Mouse (Mus musculus) hindbrain, embryonic 15.5 days (tissue): Measurements from ENCODE around the gene Il6ra. TPM values are rescaled to one million over a fixed set of nuclear protein-coding genes. Genes with fewer than 3 reads are reported as not detected.

Experiments used
- ATAC-seq: fragments of 200-750 bp; cut with Nextera tagmentation; 2 replicates; pipeline ENCODE4 v1.8.0; 2017; ENCODE audit warnings: low read depth, moderate number of reproducible peaks, moderate TSS enrichment; ENCODE audit not compliant: low FRiP score
- H3K27ac ChIP-seq: fragments of 300-500 bp; sonication (generic); replicated peaks from 2 replicates; pipeline ENCODE4 v1.5.1; 2015; ENCODE audit warnings: mild to moderate bottlenecking, inconsistent platforms
- H3K27me3 ChIP-seq: fragments of 300-500 bp; sonication (generic); 2 replicates; pipeline ENCODE4 v1.6.1; 2015; ENCODE audit warnings: control low read depth, inconsistent platforms
- H3K36me3 ChIP-seq: fragments of 300-500 bp; sonication (generic); 2 replicates; pipeline ENCODE4 v1.6.1; 2015; ENCODE audit warnings: control low read depth, inconsistent platforms
- H3K4me1 ChIP-seq: fragments of 300-500 bp; sonication (generic); replicated peaks from 2 replicates; pipeline ENCODE4 v1.6.1; 2015; ENCODE audit warnings: control low read depth, inconsistent platforms
- H3K4me2 ChIP-seq: fragments of 300-500 bp; sonication (generic); 2 replicates; pipeline ENCODE4 v1.6.1; 2015; ENCODE audit warnings: moderate library complexity, mild to moderate bottlenecking, inconsistent platforms
- H3K4me3 ChIP-seq: fragments of 300-500 bp; sonication (generic); 2 replicates; pipeline ENCODE4 v1.5.1; 2015; ENCODE audit warnings: mild to moderate bottlenecking, inconsistent platforms
- H3K9ac ChIP-seq: fragments of 300-500 bp; sonication (generic); 2 replicates; pipeline ENCODE4 v1.6.1; 2015; ENCODE audit warnings: inconsistent platforms
- H3K9me3 ChIP-seq: fragments of 300-500 bp; sonication (generic); 2 replicates; pipeline ENCODE4 v1.6.1; 2016; ENCODE audit warnings: control low read depth, inconsistent platforms
- WGBS: fragments of 180-500 bp; shearing (Covaris S2); methylation state at CpG from one replicate; pipeline ENCODE4 v1.1.7; 2015; 5-methylcytosine and 5-hydroxymethylcytosine counted together
- polyA plus RNA-seq: library from polyadenylated mRNA; unstranded; fragments of >200 nt; fragmentation: Nextera tagmentation; extraction: Ambion mirVana; gene quantifications from 2 replicates; pipeline ENCODE4 v1.2.1, GENCODE M21; 2015

The Il6ra gene
- polyA plus RNA-seq, 1 experiment from 2014 or later = 1.3 TPM

DNA sequence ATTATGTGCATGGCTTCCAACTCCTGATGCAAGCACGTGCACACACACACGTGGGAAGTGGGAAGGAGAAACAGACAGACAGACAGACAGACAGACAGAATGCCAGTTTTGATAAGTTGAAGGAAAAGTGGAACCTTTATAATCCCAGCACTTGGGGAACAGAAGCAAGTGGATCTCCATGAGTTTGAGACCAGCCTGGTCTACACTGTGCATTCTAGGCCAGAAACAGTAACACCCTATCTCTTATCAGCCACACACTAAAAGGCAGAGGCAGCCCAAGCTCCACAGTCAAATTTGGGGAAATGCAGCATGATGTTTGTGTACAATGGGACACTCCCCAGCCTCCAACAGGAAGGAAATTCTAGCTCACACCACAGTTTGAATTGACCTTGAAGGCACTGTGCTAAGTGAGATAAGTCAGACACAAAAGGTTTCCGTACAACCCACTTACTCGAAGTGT lies 29.4 kb downstream of the Il6ra start:
- Histone ChIP-seq H3K4me1 (no peaks in the 10 kb centered on the region), H3K4me2 (no peak overlapping the region), H3K36me3 (no peaks in the 10 kb centered on the region), H3K9ac (no peak overlapping the region), H3K27me3 (no peaks in the 10 kb centered on the region), H3K4me3 (no peak overlapping the region), H3K27ac (no peak overlapping the region), H3K9me3 (no peaks in the 10 kb centered on the region)
- WGBS = 91% methylated on average over 4 of the region's 4 CpGs
- no peak for ATAC-seq

DNA sequence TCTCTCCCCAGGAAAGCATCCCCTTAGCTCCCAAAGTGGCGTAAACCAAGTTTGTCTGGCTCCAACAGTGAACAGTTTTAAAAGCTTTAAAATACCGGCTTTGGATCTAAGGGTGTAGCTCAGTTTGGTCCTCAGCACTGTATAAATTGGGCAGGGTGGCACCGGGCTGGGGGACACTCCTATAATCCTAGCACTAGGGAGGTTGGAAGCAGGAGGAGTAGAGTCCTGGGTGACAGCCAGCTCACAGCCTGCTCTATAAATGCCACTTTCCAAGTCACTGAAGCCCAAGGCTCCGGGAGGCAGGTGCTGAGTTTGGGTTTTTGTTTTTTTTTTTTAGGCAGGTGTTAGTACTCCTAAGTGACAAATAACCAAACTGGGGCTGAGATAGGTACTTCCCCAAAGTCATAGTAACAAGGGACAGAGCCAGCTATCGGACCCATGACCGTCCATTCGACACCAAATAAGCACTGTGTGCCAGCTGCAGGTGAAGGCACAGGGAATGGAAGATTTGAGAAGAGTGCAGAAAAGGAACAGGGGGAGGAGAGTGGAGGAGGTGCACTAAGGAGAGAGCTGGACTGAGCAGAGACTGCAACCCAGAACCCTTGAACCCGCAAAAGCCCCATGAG lies 30.3 kb downstream of the Il6ra start:
- Histone ChIP-seq H3K4me1 (no peaks in the 10 kb centered on the region), H3K9ac (no peak overlapping the region), H3K27ac (no peak overlapping the region), H3K27me3 (no peaks in the 10 kb centered on the region), H3K36me3 (no peaks in the 10 kb centered on the region), H3K9me3 (no peaks in the 10 kb centered on the region), H3K4me2 (no peak overlapping the region), H3K4me3 (no peak overlapping the region)
- WGBS = 81% methylated on average over 8 of the region's 8 CpGs
- no peak for ATAC-seq

DNA sequence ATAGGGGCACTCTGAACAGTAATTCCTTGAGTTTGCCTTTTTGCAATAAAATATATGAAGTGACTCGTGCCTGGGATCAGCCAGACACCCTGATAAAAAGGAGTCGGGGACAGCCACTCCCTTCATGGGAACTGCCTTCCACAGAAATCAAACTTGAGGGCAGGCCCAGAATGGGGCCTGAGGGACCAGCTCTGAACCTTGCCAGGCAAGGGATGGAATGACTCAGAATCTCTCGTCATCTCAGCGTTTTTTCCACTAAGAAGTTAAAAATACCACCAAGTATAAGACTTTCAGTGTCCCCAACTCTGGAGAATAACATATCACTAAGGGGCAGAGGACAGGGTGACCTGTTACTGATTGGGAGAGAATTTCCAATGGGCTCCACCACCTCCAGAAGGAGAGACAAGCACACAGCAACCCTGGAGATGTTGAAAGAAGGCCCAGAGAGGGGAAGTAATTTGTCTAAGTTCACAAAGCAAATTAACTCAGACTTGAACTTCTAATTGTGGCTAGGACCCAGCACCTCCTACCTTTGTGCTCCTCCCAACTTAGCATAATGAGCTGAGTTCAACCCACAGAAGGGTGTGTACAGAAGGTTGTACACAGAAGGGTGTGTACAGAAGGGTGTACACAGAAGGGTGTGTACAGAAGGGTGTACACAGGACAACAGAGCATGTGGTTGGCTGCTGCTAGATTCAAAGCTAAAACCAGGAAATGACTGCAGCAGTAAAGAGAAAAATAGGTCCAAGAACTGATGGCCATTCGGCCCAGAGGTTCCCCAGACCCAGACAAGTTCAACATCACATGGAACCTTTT lies 32.8 kb downstream of the Il6ra start:
- no peak for ATAC-seq
- Histone ChIP-seq H3K36me3 (no peaks in the 10 kb centered on the region), H3K4me1 (no peaks in the 10 kb centered on the region), H3K27me3 (no peaks in the 10 kb centered on the region), H3K9me3 (no peaks in the 10 kb centered on the region), H3K4me2 (no peak overlapping the region), H3K4me3 (no peak overlapping the region), H3K9ac (no peak overlapping the region), H3K27ac (no peak overlapping the region)
- 89% methylated on average over 5 of the region's 5 CpGs for WGBS

DNA sequence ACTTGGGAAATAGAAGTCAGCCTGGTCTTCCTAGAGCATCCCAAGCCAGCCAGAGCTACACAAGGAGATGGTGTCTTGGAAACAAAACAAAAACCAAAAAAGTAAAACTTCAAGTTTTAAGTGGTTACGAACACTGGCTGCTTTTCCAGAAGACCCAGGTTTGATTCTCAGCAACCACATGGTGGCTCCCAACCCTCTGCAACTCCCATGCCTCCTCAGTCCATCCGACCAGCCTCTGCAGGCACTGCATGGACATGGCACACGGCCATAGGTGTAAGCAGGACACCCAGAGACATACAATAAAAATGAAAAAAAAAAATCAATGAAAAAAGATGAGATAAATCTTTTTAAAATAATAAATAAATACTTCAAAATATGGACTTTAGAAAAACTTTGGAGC lies 33.7 kb downstream of the Il6ra start:
- H3K9ac ChIP-seq = no peak overlapping the region
- no peak overlapping the region for H3K27ac ChIP-seq
- no peak for ATAC-seq
- H3K4me3 ChIP-seq = no peak overlapping the region
- no peaks in the 10 kb centered on the region for H3K4me1 ChIP-seq
- no peaks in the 10 kb centered on the region for H3K9me3 ChIP-seq
- H3K36me3 ChIP-seq = no peaks in the 10 kb centered on the region
- WGBS = 73% methylated on average over 3 of the region's 3 CpGs
- no peaks in the 10 kb centered on the region for H3K27me3 ChIP-seq
- no peak overlapping the region for H3K4me2 ChIP-seq

DNA sequence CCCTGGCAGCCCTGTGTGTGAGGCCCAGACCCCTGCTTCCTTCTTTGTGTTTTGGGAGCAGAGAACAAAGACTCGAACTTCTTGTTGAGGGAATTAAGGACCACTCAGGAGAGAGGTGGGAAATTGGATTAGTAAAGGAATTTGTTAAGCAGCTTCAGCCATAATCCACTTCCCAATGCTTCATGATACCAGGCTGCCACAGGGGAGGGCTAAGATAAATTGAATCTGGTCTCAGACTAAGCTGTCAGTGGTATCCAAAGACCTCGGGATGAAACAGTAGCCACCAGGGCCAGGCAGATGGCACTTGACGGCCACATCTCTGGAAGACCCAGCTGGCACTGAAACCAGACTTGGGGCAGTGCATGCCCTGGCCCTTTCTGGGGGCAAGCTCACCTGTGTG lies 34.5 kb downstream of the Il6ra start:
- Histone ChIP-seq H3K4me2 (no peak overlapping the region), H3K4me3 (no peak overlapping the region), H3K4me1 (no peaks in the 10 kb centered on the region), H3K9ac (no peak overlapping the region), H3K9me3 (no peaks in the 10 kb centered on the region), H3K27ac (no peak overlapping the region), H3K27me3 (no peaks in the 10 kb centered on the region), H3K36me3 (no peaks in the 10 kb centered on the region)
- no peak for ATAC-seq
- WGBS = 46% methylated on average over 3 of the region's 3 CpGs

DNA sequence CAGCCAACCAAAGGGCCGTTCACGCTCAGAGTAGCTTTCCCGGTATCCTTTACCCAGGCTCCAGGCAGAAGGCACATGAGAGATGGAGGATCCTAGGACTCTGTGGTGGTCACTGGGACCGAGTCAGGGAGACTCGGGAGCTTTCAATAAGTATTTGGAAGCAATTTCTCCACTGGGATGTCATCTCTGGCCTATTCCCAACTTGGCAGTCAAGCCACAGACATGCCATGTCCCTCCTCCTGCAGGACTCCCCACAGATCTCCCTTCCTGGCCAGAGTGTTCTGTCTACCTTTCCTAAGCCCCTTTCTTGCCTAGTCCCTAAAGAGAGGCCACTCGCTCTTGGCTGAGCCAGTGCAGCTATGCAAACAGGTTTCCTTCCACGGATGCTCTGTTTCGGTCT lies 35.9 kb downstream of the Il6ra start:
- Histone ChIP-seq H3K36me3 (no peaks in the 10 kb centered on the region), H3K4me2 (no peak overlapping the region), H3K4me1 (no peaks in the 10 kb centered on the region), H3K27me3 (no peaks in the 10 kb centered on the region), H3K27ac (no peak overlapping the region), H3K4me3 (no peak overlapping the region), H3K9ac (no peak overlapping the region), H3K9me3 (no peaks in the 10 kb centered on the region)
- ATAC-seq = no peak
- WGBS = 75% methylated on average over 8 of the region's 8 CpGs

DNA sequence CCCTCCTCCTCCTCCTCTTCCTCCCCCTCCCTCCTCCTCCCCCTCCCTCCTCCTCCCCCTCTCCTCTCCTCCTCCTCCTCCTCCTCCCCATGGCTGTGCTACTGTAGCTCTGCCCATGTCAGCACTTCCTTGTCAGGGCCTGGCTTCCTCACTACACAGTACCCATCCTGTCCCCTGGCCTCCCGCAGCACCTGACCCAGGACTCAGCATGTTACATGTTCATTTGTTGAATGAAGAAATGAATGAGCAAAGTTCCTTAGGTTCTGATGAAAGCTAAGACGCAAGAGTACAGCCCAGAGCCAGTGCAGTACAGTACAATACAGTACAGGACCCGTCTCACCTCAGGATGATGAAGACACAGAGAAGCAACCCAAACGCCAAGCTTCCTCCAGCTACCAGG lies 36.5 kb downstream of the Il6ra start:
- Histone ChIP-seq H3K4me3 (no peak overlapping the region), H3K9me3 (no peaks in the 10 kb centered on the region), H3K4me1 (no peaks in the 10 kb centered on the region), H3K36me3 (no peaks in the 10 kb centered on the region), H3K9ac (no peak overlapping the region), H3K27ac (no peak overlapping the region), H3K4me2 (no peak overlapping the region), H3K27me3 (no peaks in the 10 kb centered on the region)
- no peak for ATAC-seq
- WGBS = 83% methylated on average over 4 of the region's 4 CpGs

DNA sequence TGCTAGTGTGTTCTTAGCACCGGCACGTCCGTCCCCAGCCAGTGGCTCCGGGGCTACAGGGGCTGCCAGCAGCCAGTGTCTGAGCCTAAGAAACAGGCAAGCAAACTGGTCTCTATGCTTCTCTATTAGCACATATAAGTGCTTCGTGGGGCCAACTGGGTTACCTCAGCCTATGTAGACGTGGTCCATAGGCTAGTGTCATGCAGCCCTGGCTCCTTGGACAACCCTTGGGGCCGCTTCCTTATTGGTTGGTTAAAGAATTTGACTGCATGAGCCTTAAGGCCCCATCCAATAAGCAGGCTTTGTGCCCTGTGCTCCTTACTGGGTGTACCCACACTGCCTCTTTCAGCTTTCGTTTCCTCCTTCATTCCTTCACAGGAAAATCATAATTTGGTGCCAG lies 37.2 kb downstream of the Il6ra start:
- WGBS = 82% methylated on average over 8 of the region's 8 CpGs
- Histone ChIP-seq H3K9ac (no peak overlapping the region), H3K4me3 (no peak overlapping the region), H3K27ac (no peak overlapping the region), H3K4me2 (no peak overlapping the region), H3K27me3 (no peaks in the 10 kb centered on the region), H3K9me3 (no peaks in the 10 kb centered on the region), H3K4me1 (no peaks in the 10 kb centered on the region), H3K36me3 (no peaks in the 10 kb centered on the region)
- no peak for ATAC-seq

DNA sequence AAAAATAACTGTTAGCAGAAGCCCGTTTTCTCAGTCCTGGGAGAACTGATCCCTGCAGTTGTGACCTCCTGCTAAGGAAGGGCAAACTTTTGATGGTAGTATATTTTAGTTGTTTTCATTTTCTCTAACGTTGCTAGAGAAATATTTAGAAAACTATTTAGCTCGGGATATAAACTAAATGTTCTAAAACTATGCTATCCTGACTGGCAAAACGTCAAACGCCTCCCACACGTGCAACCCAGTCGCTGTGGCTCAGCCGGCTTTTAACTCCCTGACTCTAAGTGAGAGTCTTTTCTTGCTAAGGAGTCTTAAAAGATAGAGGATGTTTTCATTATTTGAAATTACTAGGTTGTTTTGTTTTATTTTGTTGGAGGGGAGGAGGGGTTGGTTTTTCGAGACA lies 38.0 kb downstream of the Il6ra start:
- Histone ChIP-seq H3K4me2 (no peak overlapping the region), H3K4me3 (no peak overlapping the region), H3K9ac (no peak overlapping the region), H3K27me3 (no peaks in the 10 kb centered on the region), H3K36me3 (no peaks in the 10 kb centered on the region), H3K27ac (no peak overlapping the region), H3K9me3 (no peaks in the 10 kb centered on the region), H3K4me1 (no peaks in the 10 kb centered on the region)
- WGBS = 80% methylated on average over 9 of the region's 9 CpGs
- no peak for ATAC-seq

DNA sequence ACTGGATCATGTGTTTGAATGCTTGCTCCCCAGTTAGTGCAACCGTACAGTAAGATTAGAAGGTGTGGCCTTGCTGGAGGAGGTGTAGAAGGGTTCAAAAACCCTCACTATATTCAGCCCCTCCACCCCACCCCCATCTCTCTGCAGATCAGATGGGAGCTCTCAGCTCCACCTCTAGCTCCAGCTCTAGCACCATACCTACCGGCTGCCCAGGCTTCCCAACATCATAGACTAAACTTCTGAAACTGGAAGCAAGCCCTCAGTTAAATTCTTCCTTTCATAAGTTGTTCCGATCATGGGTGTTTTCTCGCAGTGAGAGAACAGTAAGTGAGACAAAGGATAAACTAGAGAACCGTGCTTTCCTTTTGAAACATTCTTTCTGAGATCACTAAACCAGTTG lies 38.9 kb downstream of the Il6ra start:
- no peak for ATAC-seq
- Histone ChIP-seq H3K4me2 (no peak overlapping the region), H3K9me3 (no peaks in the 10 kb centered on the region), H3K4me3 (no peak overlapping the region), H3K9ac (no peak overlapping the region), H3K27ac (no peak overlapping the region), H3K27me3 (no peaks in the 10 kb centered on the region), H3K36me3 (no peaks in the 10 kb centered on the region), H3K4me1 (no peaks in the 10 kb centered on the region)
- 90% methylated on average over 5 of the region's 5 CpGs for WGBS

DNA sequence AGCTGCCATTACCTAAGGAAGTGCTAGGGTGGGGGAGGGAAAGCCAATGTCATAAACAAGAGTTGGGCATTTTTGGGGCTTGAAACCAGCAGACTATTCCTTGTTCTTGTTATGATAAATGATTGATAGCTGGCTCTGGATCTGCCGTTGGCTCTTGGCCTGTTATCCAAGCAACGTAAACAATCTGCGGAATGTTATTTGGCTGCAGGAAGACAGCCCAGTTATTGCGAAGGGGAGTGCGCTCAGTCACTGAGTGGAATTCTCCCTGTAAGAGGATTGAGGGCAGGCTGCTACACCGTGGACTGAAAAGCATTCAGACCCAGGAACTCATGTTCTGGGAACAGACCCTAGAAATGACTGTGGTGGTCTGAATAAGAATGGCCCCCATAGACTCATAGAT lies 40.3 kb downstream of the Il6ra start:
- H3K9me3 ChIP-seq = no peaks in the 10 kb centered on the region
- no peak overlapping the region for H3K27ac ChIP-seq
- no peak overlapping the region for H3K9ac ChIP-seq
- H3K36me3 ChIP-seq = no peaks in the 10 kb centered on the region
- H3K4me3 ChIP-seq = no peak overlapping the region
- no peak for ATAC-seq
- 70% methylated on average over 6 of the region's 6 CpGs for WGBS
- H3K4me2 ChIP-seq = no peak overlapping the region
- H3K27me3 ChIP-seq = no peaks in the 10 kb centered on the region
- H3K4me1 ChIP-seq = peaks cover 7% of the 10 kb centered on the region

DNA sequence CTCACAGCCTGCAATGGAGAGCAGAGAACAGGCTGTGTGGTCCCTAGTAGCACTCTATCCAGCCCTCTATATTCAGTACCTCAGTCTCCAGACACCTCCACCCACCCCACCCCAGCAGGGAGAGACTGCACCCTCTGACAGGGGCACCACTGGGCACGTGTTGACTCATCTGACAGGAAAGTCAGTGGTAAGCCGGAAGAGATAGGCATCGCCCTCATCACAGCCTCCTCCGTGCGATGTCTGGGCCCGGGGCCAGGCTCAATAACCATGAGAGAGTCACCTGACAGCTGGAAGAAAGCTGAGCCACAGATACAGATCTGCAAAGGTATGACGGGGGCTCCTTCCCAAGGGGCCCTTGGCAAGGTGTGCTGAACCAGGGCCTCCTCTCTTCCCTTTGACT lies 40.8 kb downstream of the Il6ra start:
- Histone ChIP-seq H3K36me3 (no peaks in the 10 kb centered on the region), H3K4me1 (peaks cover 7% of the 10 kb centered on the region), H3K27me3 (no peaks in the 10 kb centered on the region), H3K9me3 (no peaks in the 10 kb centered on the region), H3K9ac (no peak overlapping the region), H3K4me2 (no peak overlapping the region), H3K27ac (no peak overlapping the region), H3K4me3 (no peak overlapping the region)
- no peak for ATAC-seq
- 64% methylated on average over 7 of the region's 7 CpGs for WGBS
